Mouse (Mus musculus): ENCODE results near the gene Odc1. TPM values are rescaled to one million over a fixed set of nuclear protein-coding genes. Genes with fewer than 3 reads are reported as not detected.

Odc1 gene
- 344 and 385 TPM in 2 replicates for polyA plus RNA-seq (2016; fragmentation: Nextera tagmentation; extraction: Ambion mirVana)

GRCm38 (mm10) chr12:17544209-17545106 lies at the start of gene Odc1:
TSS of gene Odc1 (plus strand) at chr12:17544794.
- no peaks in the 10 kb centered on the region for H3K9me3 ChIP-seq
- H3K36me3 ChIP-seq (replicated peaks) = peaks cover 29% of the 10 kb centered on the region
- H3K4me3 ChIP-seq = peak within 1 kb of the TSS; percentile 96
- peak; percentile 97 for DNase-seq (ENCODE audit: extremely low spot score, low spot score)
- H3K4me1 ChIP-seq = peaks cover 24% of the 10 kb centered on the region
- H3K27me3 ChIP-seq (ENCODE audit: poor library complexity, severe bottlenecking) = no peaks in the 10 kb centered on the region
- under 1% methylated on average over 90 of the region's 98 CpGs for WGBS
- H3K27ac ChIP-seq = peak within 1 kb of the TSS; percentile 99

GRCm38 (mm10) chr12:17494809-17495208 lies 49.8 kb upstream of the Odc1 start:
- no peak overlapping the region for H3K4me3 ChIP-seq
- 65% methylated on average over 4 of the region's 4 CpGs for WGBS
- no peaks in the 10 kb centered on the region for H3K27me3 ChIP-seq (ENCODE audit: poor library complexity, severe bottlenecking)
- peaks cover 18% of the 10 kb centered on the region for H3K4me1 ChIP-seq
- DNase-seq (ENCODE audit: extremely low spot score, low spot score) = no peak
- no peaks in the 10 kb centered on the region for H3K9me3 ChIP-seq
- H3K36me3 ChIP-seq (replicated peaks) = no peaks in the 10 kb centered on the region
- no peak overlapping the region for H3K27ac ChIP-seq

DNA sequence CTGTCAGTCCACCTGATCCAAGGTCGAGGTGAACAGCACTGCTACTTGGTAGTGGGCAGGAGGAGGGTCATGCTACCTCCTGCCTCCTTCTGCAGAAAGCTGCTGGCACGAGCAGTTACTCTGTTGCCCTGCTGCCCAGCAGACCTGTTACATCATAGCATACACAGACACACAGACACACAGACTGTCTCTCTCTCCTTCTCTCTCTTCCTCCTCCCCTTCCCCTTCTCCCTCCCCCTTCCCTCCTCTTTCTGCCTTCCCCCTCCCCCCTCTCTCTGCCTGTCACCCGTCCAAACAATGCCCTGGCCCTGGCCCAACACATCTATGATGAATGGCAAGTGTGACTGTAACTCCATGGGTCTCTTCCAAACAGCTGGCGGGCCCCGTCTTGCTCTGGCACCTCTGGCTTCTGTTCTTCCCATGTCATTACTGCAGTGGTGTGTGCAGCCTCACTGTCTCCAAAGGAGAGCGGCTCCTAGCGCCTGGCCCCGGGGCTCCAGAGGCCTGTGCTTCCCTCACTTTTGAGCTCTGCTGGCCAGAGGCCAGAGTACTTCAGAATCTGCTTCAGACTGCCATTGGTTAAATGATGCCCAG lies 48.6 kb upstream of the Odc1 start:
- WGBS = 46% methylated on average over 8 of the region's 8 CpGs
- no peaks in the 10 kb centered on the region for H3K9me3 ChIP-seq
- peaks cover 18% of the 10 kb centered on the region for H3K4me1 ChIP-seq
- no peak for DNase-seq (ENCODE audit: extremely low spot score, low spot score)
- H3K4me3 ChIP-seq = no peak overlapping the region
- no peaks in the 10 kb centered on the region for H3K36me3 ChIP-seq (replicated peaks)
- peak overlapping the region; percentile 3; the same call in 1 of the 2 replicates for H3K27ac ChIP-seq
- H3K27me3 ChIP-seq (ENCODE audit: poor library complexity, severe bottlenecking) = no peaks in the 10 kb centered on the region

DNA sequence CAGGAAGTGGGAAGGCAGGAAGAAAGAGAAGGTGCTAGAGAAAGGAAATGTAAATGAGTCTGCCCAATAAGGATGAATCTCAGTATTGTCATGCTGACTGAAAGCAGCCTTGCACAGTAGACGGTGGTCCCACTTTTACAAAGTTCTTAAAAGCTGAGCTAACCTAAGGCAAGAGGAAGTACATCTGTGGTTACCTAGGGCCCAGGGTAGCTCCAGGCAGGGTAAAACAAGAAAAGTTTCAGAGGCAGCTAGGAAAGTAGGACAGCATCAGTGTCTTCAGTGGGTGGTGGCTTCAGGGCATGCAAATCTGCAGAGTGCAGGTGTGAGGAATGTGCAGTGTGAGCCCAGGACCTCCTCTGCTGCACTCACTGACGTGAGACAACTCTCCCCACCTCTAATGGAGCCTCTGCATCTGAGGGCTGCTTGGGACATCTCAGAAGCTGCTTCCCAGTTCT lies 38.9 kb upstream of the Odc1 start:
- DNase-seq (ENCODE audit: extremely low spot score, low spot score) = no peak

DNA sequence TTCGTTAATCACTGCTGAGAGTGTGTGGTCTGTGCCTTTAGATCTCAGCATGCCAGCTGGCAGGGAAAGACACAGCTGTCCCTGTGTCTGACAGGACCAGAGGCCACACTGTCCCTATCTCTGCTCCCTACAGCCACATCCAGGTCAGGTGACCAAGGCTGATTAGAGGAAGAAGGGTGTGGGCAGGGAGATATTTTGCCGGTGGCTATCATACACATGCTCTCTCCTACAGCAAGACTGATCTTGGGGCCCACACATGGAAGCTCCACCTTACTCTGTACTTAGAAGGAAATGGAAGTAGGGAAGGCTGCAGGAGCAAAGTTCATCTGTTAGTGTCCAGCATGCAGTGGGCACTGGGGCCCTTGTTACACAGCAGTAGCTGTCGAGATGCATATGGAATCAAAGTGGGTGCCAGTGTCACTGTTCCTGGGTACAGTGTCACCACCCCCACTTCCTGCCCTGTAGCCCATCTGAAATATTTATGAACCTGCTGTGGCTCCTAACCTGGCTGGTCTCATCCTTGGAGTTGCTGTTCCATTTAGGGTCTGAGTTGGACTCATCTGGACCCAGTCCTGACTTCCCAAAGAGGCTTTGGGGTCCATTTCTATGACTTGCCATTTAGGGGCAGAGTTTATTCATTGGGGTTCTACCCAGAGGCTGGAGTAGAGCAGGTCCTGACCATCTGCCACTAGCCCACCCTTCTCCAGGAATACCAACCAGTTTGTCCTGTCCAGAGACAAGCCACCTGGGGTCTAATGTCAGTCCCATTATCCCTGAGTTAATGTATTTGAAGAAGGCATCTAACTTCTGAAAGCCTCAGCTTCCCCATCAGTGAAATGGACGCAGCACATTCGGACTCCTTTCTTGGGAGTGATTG lies 38.2 kb upstream of the Odc1 start:
- Histone ChIP-seq H3K9me3 (no peaks in the 10 kb centered on the region), H3K27ac (no peak overlapping the region), H3K4me3 (no peak overlapping the region), H3K36me3 (replicated peaks) (no peaks in the 10 kb centered on the region), H3K27me3 (ENCODE audit: poor library complexity, severe bottlenecking) (no peaks in the 10 kb centered on the region), H3K4me1 (peaks cover 16% of the 10 kb centered on the region)
- peak; percentile 23 for DNase-seq (ENCODE audit: extremely low spot score, low spot score)
- 66% methylated on average over 5 of the region's 5 CpGs for WGBS

More for the DNA sequence above, 38.9 kb upstream of the Odc1 start:
- Histone ChIP-seq H3K27me3 (ENCODE audit: poor library complexity, severe bottlenecking) (no peaks in the 10 kb centered on the region), H3K9me3 (no peaks in the 10 kb centered on the region), H3K4me3 (no peak overlapping the region), H3K4me1 (peaks cover 16% of the 10 kb centered on the region), H3K27ac (no peak overlapping the region), H3K36me3 (replicated peaks) (no peaks in the 10 kb centered on the region)
- 39% methylated on average over 2 of the region's 2 CpGs for WGBS

DNA sequence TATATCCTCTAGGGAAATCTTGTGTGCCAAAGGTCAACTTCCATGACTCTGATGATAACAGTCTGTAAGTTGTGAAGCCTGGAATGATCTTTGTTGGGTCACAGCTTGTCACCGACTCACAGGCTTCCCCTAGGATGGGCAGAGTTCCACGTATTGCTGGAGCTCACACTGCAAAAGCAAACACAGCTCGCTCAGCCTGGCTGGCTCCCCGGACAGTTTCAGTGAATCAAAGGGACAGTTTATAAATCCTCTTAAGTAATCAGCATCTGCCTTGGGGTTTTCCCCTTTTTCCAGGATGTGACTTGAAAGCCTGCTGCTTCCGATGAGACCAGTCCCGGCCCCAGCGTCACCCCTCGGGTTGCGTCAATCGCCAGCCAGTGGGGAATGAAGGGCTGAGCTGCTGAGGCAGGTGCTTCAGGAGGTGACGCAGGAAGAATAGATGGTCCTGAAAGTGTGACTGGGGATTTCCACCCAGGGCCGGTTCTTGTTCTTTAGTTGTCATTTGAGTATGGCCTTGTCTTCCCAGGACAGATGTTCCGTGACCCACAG lies 37.5 kb upstream of the Odc1 start:
- Histone ChIP-seq H3K27me3 (ENCODE audit: poor library complexity, severe bottlenecking) (no peaks in the 10 kb centered on the region), H3K36me3 (replicated peaks) (no peaks in the 10 kb centered on the region), H3K4me3 (no peak overlapping the region), H3K4me1 (peaks cover 16% of the 10 kb centered on the region), H3K27ac (no peak overlapping the region), H3K9me3 (no peaks in the 10 kb centered on the region)
- 67% methylated on average over 13 of the region's 13 CpGs for WGBS
- no peak for DNase-seq (ENCODE audit: extremely low spot score, low spot score)

GRCm38 (mm10) chr12:17509310-17509709 lies 35.3 kb upstream of the Odc1 start:
- DNase-seq (ENCODE audit: extremely low spot score, low spot score) = no peak
- WGBS = 85% methylated on average over 1 of the region's 1 CpGs

GRCm38 (mm10) chr12:17510158-17510557 lies 34.4 kb upstream of the Odc1 start:
- Histone ChIP-seq H3K4me1 (peaks cover 16% of the 10 kb centered on the region), H3K27me3 (ENCODE audit: poor library complexity, severe bottlenecking) (no peaks in the 10 kb centered on the region), H3K4me3 (no peak overlapping the region), H3K36me3 (replicated peaks) (no peaks in the 10 kb centered on the region), H3K27ac (0 out of 2 replicates have a peak overlapping the region, but pooled peaks have one; percentile 20), H3K9me3 (no peaks in the 10 kb centered on the region)
- WGBS = 43% methylated on average over 12 of the region's 12 CpGs
- DNase-seq (ENCODE audit: extremely low spot score, low spot score) = no peak

More at GRCm38 (mm10) chr12:17509310-17509709, 35.3 kb upstream of the Odc1 start:
- Histone ChIP-seq H3K9me3 (no peaks in the 10 kb centered on the region), H3K4me3 (no peak overlapping the region), H3K4me1 (peaks cover 16% of the 10 kb centered on the region), H3K36me3 (replicated peaks) (no peaks in the 10 kb centered on the region), H3K27ac (no peak overlapping the region), H3K27me3 (ENCODE audit: poor library complexity, severe bottlenecking) (no peaks in the 10 kb centered on the region)

GRCm38 (mm10) chr12:17511019-17511418 lies 33.6 kb upstream of the Odc1 start:
- H3K27me3 ChIP-seq (ENCODE audit: poor library complexity, severe bottlenecking) = no peaks in the 10 kb centered on the region
- H3K4me1 ChIP-seq = peaks cover 10% of the 10 kb centered on the region
- no peak overlapping the region for H3K4me3 ChIP-seq
- H3K9me3 ChIP-seq = no peaks in the 10 kb centered on the region
- no peak for DNase-seq (ENCODE audit: extremely low spot score, low spot score)
- H3K36me3 ChIP-seq (replicated peaks) = no peaks in the 10 kb centered on the region
- no peak overlapping the region for H3K27ac ChIP-seq
- 96% methylated on average over 6 of the region's 6 CpGs for WGBS

GRCm38 (mm10) chr12:17529180-17529579 lies 15.4 kb upstream of the Odc1 start:
- Histone ChIP-seq H3K9me3 (no peaks in the 10 kb centered on the region), H3K4me1 (no peaks in the 10 kb centered on the region; the same call in 1 of the 2 replicates), H3K27ac (no peak overlapping the region), H3K4me3 (no peak overlapping the region), H3K27me3 (ENCODE audit: poor library complexity, severe bottlenecking) (no peaks in the 10 kb centered on the region), H3K36me3 (replicated peaks) (no peaks in the 10 kb centered on the region)
- no peak for DNase-seq (ENCODE audit: extremely low spot score, low spot score)
- 91% methylated on average over 3 of the region's 3 CpGs for WGBS

DNA sequence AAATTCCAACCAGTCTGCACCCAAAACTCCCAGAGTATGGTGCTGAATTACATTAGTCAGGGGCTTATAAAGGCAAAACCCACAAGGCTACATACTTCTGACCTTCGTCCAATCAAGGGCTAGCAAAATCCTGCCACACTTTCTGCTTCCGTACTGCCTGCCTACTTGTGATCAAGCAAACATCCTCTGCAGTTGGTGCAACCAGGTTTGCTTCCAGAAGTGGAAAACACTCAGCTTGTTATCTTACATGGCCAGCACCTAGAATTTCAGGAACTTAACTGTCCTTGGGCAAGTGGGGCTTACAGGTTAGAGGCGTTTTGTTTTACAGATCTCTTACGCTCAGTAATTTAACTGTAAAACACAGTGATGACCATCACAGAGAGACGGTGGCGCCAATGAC lies 14.9 kb upstream of the Odc1 start:
- H3K4me3 ChIP-seq = no peak overlapping the region
- no peaks in the 10 kb centered on the region for H3K36me3 ChIP-seq (replicated peaks)
- H3K9me3 ChIP-seq = no peaks in the 10 kb centered on the region
- no peak overlapping the region for H3K27ac ChIP-seq
- H3K27me3 ChIP-seq (ENCODE audit: poor library complexity, severe bottlenecking) = no peaks in the 10 kb centered on the region
- no peak for DNase-seq (ENCODE audit: extremely low spot score, low spot score)
- WGBS = 89% methylated on average over 6 of the region's 6 CpGs
- H3K4me1 ChIP-seq = no peaks in the 10 kb centered on the region; the same call in 1 of the 2 replicates

- H3K4me1 ChIP-seq = no peaks in the 10 kb centered on the region; the same call in 1 of the 2 replicates
- H3K9me3 ChIP-seq = no peaks in the 10 kb centered on the region
- H3K4me3 ChIP-seq = no peak overlapping the region
- H3K27ac ChIP-seq = no peak overlapping the region
- no peaks in the 10 kb centered on the region for H3K27me3 ChIP-seq (ENCODE audit: poor library complexity, severe bottlenecking)
- 83% methylated on average over 4 of the region's 4 CpGs for WGBS
- no peaks in the 10 kb centered on the region for H3K36me3 ChIP-seq (replicated peaks)
- DNase-seq (ENCODE audit: extremely low spot score, low spot score) = no peak
These were observed 13.8 kb upstream of the Odc1 start for GRCm38 (mm10) chr12:17530825-17531224.
